Mouse (Mus musculus): ENCODE data around the gene Parp16. TPM values are rescaled to one million over a fixed set of nuclear protein-coding genes. Genes with fewer than 3 reads are reported as not detected.

The Parp16 gene
- polyA plus RNA-seq, 1 experiment: 16.3 TPM

DNA sequence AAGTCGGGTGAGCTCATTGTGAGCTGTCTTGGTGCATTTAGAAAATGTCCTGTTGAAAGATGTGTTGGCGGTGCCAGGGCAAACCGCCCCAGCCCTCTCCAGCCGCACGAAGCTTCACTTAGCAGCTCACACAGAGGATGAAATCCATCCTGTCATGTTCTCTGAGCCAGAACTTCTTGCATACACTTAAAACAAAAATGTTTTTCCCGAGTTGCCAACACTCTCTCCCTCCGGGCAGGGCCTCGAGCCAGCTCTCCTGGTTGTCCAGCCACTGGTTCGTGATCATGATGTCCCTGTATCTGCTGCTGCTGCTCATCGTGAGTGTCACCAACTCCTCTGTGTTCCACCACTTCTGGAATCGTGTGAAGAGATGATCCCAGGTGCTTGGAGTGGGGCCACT lies 42.5 kb downstream of the Parp16 start:
- no peak overlapping the region for H3K4me3 ChIP-seq (ENCODE audit: low read depth, low read length)
- peak overlapping the region; percentile 36 for H3K27ac ChIP-seq (ENCODE audit: insufficient read depth, low read depth, low read length)
- WGBS: 78% methylated on average over 11 of the region's 11 CpGs
- no peaks in the 10 kb centered on the region for H3K27me3 ChIP-seq (ENCODE audit: control insufficient read depth, insufficient read depth, low read length)
- TF ChIP-seq CTCF (IDR thresholded peaks at IDR 0.05; ENCODE audit: extremely low read depth, insufficient read length, insufficient replicate concordance, low read depth, low read length) (no peak), POLR2A (IDR thresholded peaks at IDR 0.05; ENCODE audit: low read depth, low read length) (no peak)
- H3K36me3 ChIP-seq (ENCODE audit: control insufficient read depth, insufficient read depth, low read length): peaks cover 20% of the 10 kb centered on the region
- no peaks in the 10 kb centered on the region for H3K4me1 ChIP-seq (ENCODE audit: control insufficient read depth, insufficient read depth, insufficient read length, low read length)

DNA sequence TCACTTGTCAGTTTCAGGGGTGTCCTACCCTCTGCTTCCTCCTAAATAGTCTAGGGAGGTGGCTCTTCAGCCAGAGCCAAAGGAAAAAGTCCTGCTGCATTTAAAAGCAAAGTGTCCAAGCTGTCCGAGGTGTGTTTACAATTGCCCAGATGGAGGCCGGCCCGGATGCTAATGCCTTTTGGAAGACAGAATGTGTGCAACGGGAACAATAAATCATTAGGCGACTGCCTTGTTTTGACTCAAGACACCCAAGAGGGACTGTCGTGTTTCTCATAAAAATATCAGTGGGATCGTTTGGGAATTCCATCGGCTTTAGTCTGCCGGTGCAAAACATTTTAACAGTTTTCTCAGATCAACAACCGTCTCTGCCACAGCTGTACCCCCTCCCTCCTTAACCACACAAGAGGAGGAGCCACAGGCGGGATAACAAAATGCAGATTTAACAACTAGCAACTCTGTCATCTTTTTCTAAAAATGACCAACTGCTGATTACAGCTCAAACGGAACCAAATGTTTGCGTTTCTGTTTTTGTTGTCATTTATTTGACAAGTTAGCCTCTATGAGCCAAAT lies 43.1 kb downstream of the Parp16 start:
- Histone ChIP-seq H3K27ac (ENCODE audit: insufficient read depth, low read depth, low read length) (peak overlapping the region; percentile 36), H3K27me3 (ENCODE audit: control insufficient read depth, insufficient read depth, low read length) (no peaks in the 10 kb centered on the region), H3K36me3 (ENCODE audit: control insufficient read depth, insufficient read depth, low read length) (peaks cover 20% of the 10 kb centered on the region), H3K4me1 (ENCODE audit: control insufficient read depth, insufficient read depth, insufficient read length, low read length) (no peaks in the 10 kb centered on the region), H3K4me3 (ENCODE audit: low read depth, low read length) (no peak overlapping the region)
- WGBS: 62% methylated on average over 13 of the region's 13 CpGs
- TF ChIP-seq CTCF (IDR thresholded peaks at IDR 0.05; ENCODE audit: extremely low read depth, insufficient read length, insufficient replicate concordance, low read depth, low read length) (no peak), POLR2A (IDR thresholded peaks at IDR 0.05; ENCODE audit: low read depth, low read length) (no peak)

DNA sequence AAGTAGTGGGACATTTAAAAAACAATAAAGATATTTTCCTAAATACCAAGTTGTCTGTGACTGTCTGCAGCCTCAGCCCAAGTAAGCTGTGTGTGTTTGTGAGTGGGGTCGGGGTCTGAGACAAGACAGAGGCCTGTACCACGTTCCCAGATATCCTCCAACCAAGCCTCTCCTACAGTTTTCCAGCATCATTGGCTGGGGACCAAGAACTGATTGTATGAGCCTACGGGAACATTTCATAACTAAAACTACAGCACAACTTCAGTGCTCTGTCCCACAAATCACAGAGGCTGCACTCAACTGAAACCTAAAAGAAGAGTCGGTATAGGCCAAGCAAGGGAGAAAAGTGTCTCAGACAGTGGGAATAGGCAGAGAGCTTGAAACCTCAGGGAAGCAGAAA lies 44.0 kb downstream of the Parp16 start:
- TF ChIP-seq CTCF (IDR thresholded peaks at IDR 0.05; ENCODE audit: extremely low read depth, insufficient read length, insufficient replicate concordance, low read depth, low read length) (no peak), POLR2A (IDR thresholded peaks at IDR 0.05; ENCODE audit: low read depth, low read length) (no peak)
- WGBS: 80% methylated on average over 4 of the region's 4 CpGs
- Histone ChIP-seq H3K36me3 (ENCODE audit: control insufficient read depth, insufficient read depth, low read length) (peaks cover 15% of the 10 kb centered on the region; the same call in 1 of the 2 replicates), H3K4me3 (ENCODE audit: low read depth, low read length) (no peak overlapping the region), H3K27ac (ENCODE audit: insufficient read depth, low read depth, low read length) (no peak overlapping the region), H3K4me1 (ENCODE audit: control insufficient read depth, insufficient read depth, insufficient read length, low read length) (no peaks in the 10 kb centered on the region), H3K27me3 (ENCODE audit: control insufficient read depth, insufficient read depth, low read length) (no peaks in the 10 kb centered on the region)

DNA sequence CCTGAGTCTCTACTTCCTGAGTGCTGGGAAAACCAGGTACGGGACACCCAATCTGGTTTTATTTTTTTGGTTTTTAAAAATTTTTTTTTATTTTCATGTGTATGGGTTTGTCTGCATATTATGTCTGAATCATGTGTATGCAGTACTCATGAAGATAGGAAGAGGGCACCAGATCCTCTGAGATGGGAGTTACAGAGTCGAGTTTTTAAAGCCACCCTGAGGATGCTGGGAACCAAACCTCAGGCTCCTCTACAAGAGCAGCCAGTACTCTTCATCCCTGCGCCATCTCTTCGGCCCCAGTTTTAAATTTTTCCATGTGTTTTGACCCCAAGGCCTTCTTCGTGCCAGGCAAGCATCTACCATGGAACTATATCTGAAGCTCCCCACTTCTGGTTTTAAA lies 44.6 kb downstream of the Parp16 start:
- Histone ChIP-seq H3K36me3 (ENCODE audit: control insufficient read depth, insufficient read depth, low read length) (peaks cover 10% of the 10 kb centered on the region; the same call in 1 of the 2 replicates), H3K27me3 (ENCODE audit: control insufficient read depth, insufficient read depth, low read length) (no peaks in the 10 kb centered on the region), H3K27ac (ENCODE audit: insufficient read depth, low read depth, low read length) (no peak overlapping the region), H3K4me3 (ENCODE audit: low read depth, low read length) (no peak overlapping the region), H3K4me1 (ENCODE audit: control insufficient read depth, insufficient read depth, insufficient read length, low read length) (no peaks in the 10 kb centered on the region)
- 89% methylated on average over 5 of the region's 5 CpGs for WGBS
- TF ChIP-seq POLR2A (IDR thresholded peaks at IDR 0.05; ENCODE audit: low read depth, low read length) (no peak), CTCF (IDR thresholded peaks at IDR 0.05; ENCODE audit: extremely low read depth, insufficient read length, insufficient replicate concordance, low read depth, low read length) (0 out of 2 replicates have a peak, but pooled peaks have one; percentile 16)

DNA sequence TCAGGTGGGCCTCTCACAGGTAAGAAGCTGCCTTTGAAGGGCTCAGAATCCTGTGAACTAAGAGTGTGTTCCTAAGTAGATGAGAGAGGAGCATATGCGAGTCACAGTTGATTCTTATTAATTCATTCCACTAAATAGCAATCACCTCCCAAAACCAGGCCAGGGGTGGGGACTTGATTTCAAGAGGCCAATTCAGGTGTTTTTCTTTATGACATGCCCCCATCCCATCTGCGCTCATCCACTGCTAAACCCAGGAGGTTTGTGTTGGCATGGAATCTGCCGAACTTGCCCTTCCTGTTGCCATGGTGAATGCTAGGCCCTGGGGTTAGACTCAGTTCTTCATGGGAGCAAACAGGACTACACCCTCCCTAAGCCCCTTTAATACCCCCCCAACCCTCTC lies 45.4 kb downstream of the Parp16 start:
- no peak for TF ChIP-seq CTCF (IDR thresholded peaks at IDR 0.05; ENCODE audit: extremely low read depth, insufficient read length, insufficient replicate concordance, low read depth, low read length)
- TF ChIP-seq POLR2A (IDR thresholded peaks at IDR 0.05; ENCODE audit: low read depth, low read length): no peak
- no peaks in the 10 kb centered on the region for H3K27me3 ChIP-seq (ENCODE audit: control insufficient read depth, insufficient read depth, low read length)
- peaks cover 8% of the 10 kb centered on the region; the same call in 1 of the 2 replicates for H3K36me3 ChIP-seq (ENCODE audit: control insufficient read depth, insufficient read depth, low read length)
- WGBS: 81% methylated on average over 3 of the region's 3 CpGs
- H3K27ac ChIP-seq (ENCODE audit: insufficient read depth, low read depth, low read length): no peak overlapping the region
- no peak overlapping the region for H3K4me3 ChIP-seq (ENCODE audit: low read depth, low read length)
- no peaks in the 10 kb centered on the region for H3K4me1 ChIP-seq (ENCODE audit: control insufficient read depth, insufficient read depth, insufficient read length, low read length)

DNA sequence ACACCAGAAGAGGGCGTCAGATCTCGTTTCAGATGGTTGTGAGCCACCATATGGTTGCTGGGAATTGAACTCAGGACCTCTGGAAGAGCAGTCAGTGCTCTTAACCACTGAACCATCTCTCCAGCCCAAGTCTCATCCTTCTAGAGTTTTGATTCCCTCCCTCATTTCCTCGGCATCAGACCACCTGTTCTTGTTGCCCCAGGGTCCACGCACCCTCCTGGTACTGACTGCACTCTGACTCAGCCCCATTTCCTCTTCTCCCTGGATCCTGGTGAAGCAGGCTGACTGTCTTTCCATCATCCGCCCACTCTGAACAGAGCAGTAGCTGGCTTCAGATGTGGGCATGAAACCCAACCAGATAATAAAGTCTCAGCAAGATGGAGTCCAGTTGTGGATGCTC lies 46.8 kb downstream of the Parp16 start:
- TF ChIP-seq POLR2A (IDR thresholded peaks at IDR 0.05; ENCODE audit: low read depth, low read length) (no peak), CTCF (IDR thresholded peaks at IDR 0.05; ENCODE audit: extremely low read depth, insufficient read length, insufficient replicate concordance, low read depth, low read length) (no peak)
- WGBS: 67% methylated on average over 5 of the region's 5 CpGs
- no peak overlapping the region for H3K4me3 ChIP-seq (ENCODE audit: low read depth, low read length)
- no peaks in the 10 kb centered on the region for H3K4me1 ChIP-seq (ENCODE audit: control insufficient read depth, insufficient read depth, insufficient read length, low read length)
- peaks cover 5% of the 10 kb centered on the region; the same call in 1 of the 2 replicates for H3K36me3 ChIP-seq (ENCODE audit: control insufficient read depth, insufficient read depth, low read length)
- no peak overlapping the region for H3K27ac ChIP-seq (ENCODE audit: insufficient read depth, low read depth, low read length)
- no peaks in the 10 kb centered on the region for H3K27me3 ChIP-seq (ENCODE audit: control insufficient read depth, insufficient read depth, low read length)

DNA sequence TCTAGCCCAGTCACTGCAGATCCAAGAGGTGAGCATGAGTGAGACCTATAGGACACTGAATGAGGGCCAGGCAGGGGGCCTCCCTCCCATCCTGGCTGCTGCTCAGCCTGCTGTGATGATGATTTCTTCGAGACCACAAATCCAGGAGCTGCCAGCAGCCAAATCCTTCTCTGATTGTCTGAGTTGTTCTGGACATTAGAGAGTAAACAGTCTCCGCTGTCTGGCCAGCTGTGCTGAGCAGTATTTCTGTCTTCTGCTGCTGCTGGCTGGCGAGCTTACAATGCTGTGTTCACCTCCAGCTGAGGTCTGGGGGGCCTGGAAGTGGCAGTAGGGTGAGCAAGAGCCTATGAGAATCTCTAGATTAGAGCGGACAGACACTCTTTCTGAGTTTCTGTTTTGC lies 48.1 kb downstream of the Parp16 start:
- TF ChIP-seq CTCF (IDR thresholded peaks at IDR 0.05; ENCODE audit: extremely low read depth, insufficient read length, insufficient replicate concordance, low read depth, low read length) (no peak), POLR2A (IDR thresholded peaks at IDR 0.05; ENCODE audit: low read depth, low read length) (no peak)
- no peak overlapping the region for H3K4me3 ChIP-seq (ENCODE audit: low read depth, low read length)
- 65% methylated on average over 4 of the region's 4 CpGs for WGBS
- H3K27ac ChIP-seq (ENCODE audit: insufficient read depth, low read depth, low read length): no peak overlapping the region
- no peaks in the 10 kb centered on the region for H3K27me3 ChIP-seq (ENCODE audit: control insufficient read depth, insufficient read depth, low read length)
- 0 out of 2 replicates have a peak, but pooled peaks cover 1% of the 10 kb centered on the region for H3K36me3 ChIP-seq (ENCODE audit: control insufficient read depth, insufficient read depth, low read length)
- H3K4me1 ChIP-seq (ENCODE audit: control insufficient read depth, insufficient read depth, insufficient read length, low read length): no peaks in the 10 kb centered on the region

All from small intestine, adult 2 months (tissue).